Mouse (Mus musculus) MEL (cell line): ENCODE measurements around the gene Rasl11b. TPM values are rescaled to one million over a fixed set of nuclear protein-coding genes. Genes with fewer than 3 reads are reported as not detected.

ENCODE experiments used
- DNase-seq: peaks from one replicate; pipeline ENCODE4 v3.0.0; 2011; ENCODE audit warnings: low read depth, low spot score
- H3K27ac ChIP-seq: 2 replicates; pipeline ENCODE4 v1.5.1; 2012; ENCODE audit warnings: low read depth, mild to moderate bottlenecking, control low read depth, low read length, moderate library complexity; ENCODE audit not compliant: control insufficient read depth
- H3K27me3 ChIP-seq, 2 experiments: fragments of 150-350 bp in 1 of 2; sonication (generic) in 1 of 2; 2 replicates each; pipeline ENCODE4 v1.6.1; 2012; ENCODE audit warnings: low read length in 2 of 2, mild to moderate bottlenecking in 2 of 2, improper control_type of control experiment in 1 of 2, moderate library complexity in 1 of 2; ENCODE audit not compliant: insufficient read depth in 2 of 2, control insufficient read depth in 1 of 2
- H3K36me3 ChIP-seq, 2 experiments: 2 replicates each; pipeline ENCODE4 v1.6.1; 2012 to 2014; ENCODE audit warnings: low read length in 2 of 2, improper control_type of control experiment in 1 of 2, inconsistent platforms in 1 of 2, mild to moderate bottlenecking in 1 of 2; ENCODE audit not compliant: insufficient read depth in 2 of 2, control insufficient read depth in 1 of 2
- H3K4me1 ChIP-seq, 2 experiments: fragments of 150-350 bp in 1 of 2; sonication (generic) in 1 of 2; 2 replicates each; pipeline ENCODE4 v1.6.1; 2012; ENCODE audit warnings: low read length in 2 of 2, improper control_type of control experiment in 1 of 2, mild to moderate bottlenecking in 1 of 2; ENCODE audit not compliant: insufficient read depth in 2 of 2, control insufficient read depth in 1 of 2
- H3K4me3 ChIP-seq, 2 experiments: fragments of 150-350 bp in 1 of 2; sonication (generic) in 1 of 2; 2 replicates each; pipeline ENCODE4 v1.5.1; 2012; ENCODE audit warnings: low read depth in 2 of 2, low read length in 2 of 2, mild to moderate bottlenecking in 2 of 2, moderate library complexity in 2 of 2, control low read depth in 1 of 2, improper control_type of control experiment in 1 of 2; ENCODE audit not compliant: control insufficient read depth in 1 of 2, insufficient read depth in 1 of 2
- H3K79me2 ChIP-seq: 2 replicates; pipeline ENCODE4 v1.6.1; 2012; ENCODE audit warnings: mild to moderate bottlenecking, low read length, moderate library complexity; ENCODE audit not compliant: control insufficient read depth, poor library complexity, insufficient read depth
- H3K9ac ChIP-seq: 2 replicates; pipeline ENCODE4 v1.6.1; 2012; ENCODE audit warnings: low read depth, mild to moderate bottlenecking, control low read depth, low read length, moderate library complexity; ENCODE audit not compliant: control insufficient read depth, poor library complexity, severe bottlenecking
- H3K9me3 ChIP-seq: fragments of 150-350 bp; sonication (generic); replicated peaks from 2 replicates; pipeline ENCODE4 v1.6.1; 2012; ENCODE audit warnings: mild to moderate bottlenecking, low read length, improper control_type of control experiment, moderate library complexity; ENCODE audit not compliant: insufficient read depth
- BHLHE40 ChIP-seq: IDR thresholded peaks from 2 replicates; pipeline ENCODE4 v1.6.1; 2012; ENCODE audit warnings: low read depth, mild to moderate bottlenecking, inconsistent platforms, low read length, improper control_type of control experiment, borderline replicate concordance
- ELF1 ChIP-seq: IDR thresholded peaks from 2 replicates; pipeline ENCODE4 v1.6.1; 2014; ENCODE audit warnings: low read depth, mild to moderate bottlenecking, inconsistent platforms, low read length, improper control_type of control experiment, moderate library complexity
- EP300 ChIP-seq, 2 experiments: IDR thresholded peaks; 2 replicates each; pipeline ENCODE4 v1.6.1; 2011; ENCODE audit warnings: improper control_type of control experiment in 2 of 2, low read length in 2 of 2, low read depth in 1 of 2, mild to moderate bottlenecking in 1 of 2
- GATA1 ChIP-seq: IDR thresholded peaks from 2 replicates; pipeline ENCODE4 v1.6.1; 2011; ENCODE audit warnings: low read depth, low read length, improper control_type of control experiment
- MAFK ChIP-seq: IDR thresholded peaks from 2 replicates; pipeline ENCODE4 v1.6.1; 2011; ENCODE audit warnings: low read depth, mild to moderate bottlenecking, low read length, improper control_type of control experiment, borderline replicate concordance
- MAZ ChIP-seq: IDR thresholded peaks from 2 replicates; pipeline ENCODE4 v1.6.1; 2012; ENCODE audit warnings: low read depth, mild to moderate bottlenecking, inconsistent platforms, low read length, improper control_type of control experiment
- MYC ChIP-seq: IDR thresholded peaks from 2 replicates; pipeline ENCODE4 v1.6.1; 2011; ENCODE audit warnings: low read depth, mild to moderate bottlenecking, low read length, improper control_type of control experiment, moderate library complexity
- NELFE ChIP-seq: IDR thresholded peaks from 2 replicates; pipeline ENCODE4 v1.6.1; 2011; ENCODE audit warnings: low read depth, low read length, improper control_type of control experiment
- NRF1 ChIP-seq: IDR thresholded peaks from 2 replicates; pipeline ENCODE4 v1.6.1; 2014; ENCODE audit warnings: low read depth, mild to moderate bottlenecking, inconsistent platforms, low read length, improper control_type of control experiment, moderate library complexity; ENCODE audit not compliant: poor library complexity, insufficient read depth, severe bottlenecking
- POLR2AphosphoS5 ChIP-seq: IDR thresholded peaks from 2 replicates; pipeline ENCODE4 v1.6.1; 2012; ENCODE audit warnings: low read depth, borderline replicate concordance, mild to moderate bottlenecking, inconsistent platforms, low read length, moderate library complexity, mixed read lengths
- RAD21 ChIP-seq: IDR thresholded peaks from 2 replicates; pipeline ENCODE4 v1.6.1; 2011; ENCODE audit warnings: mild to moderate bottlenecking, low read depth, low read length, improper control_type of control experiment
- TAL1 ChIP-seq: IDR thresholded peaks from 2 replicates; pipeline ENCODE4 v1.6.1; 2012; ENCODE audit warnings: mild to moderate bottlenecking, inconsistent platforms, low read length, moderate library complexity, mixed read lengths
- TBP ChIP-seq: IDR thresholded peaks from 2 replicates; pipeline ENCODE4 v1.8.0; 2011; ENCODE audit warnings: low read depth, low read length, improper control_type of control experiment
- TCF12 ChIP-seq: IDR thresholded peaks from 2 replicates; pipeline ENCODE4 v1.6.1; 2014; ENCODE audit warnings: low read depth, mild to moderate bottlenecking, inconsistent platforms, low read length, improper control_type of control experiment, moderate library complexity
- ZC3H11A ChIP-seq: IDR thresholded peaks from 2 replicates; pipeline ENCODE4 v1.6.1; 2012; ENCODE audit warnings: low read depth, mild to moderate bottlenecking, inconsistent platforms, low read length, improper control_type of control experiment
- ZKSCAN1 ChIP-seq: IDR thresholded peaks from 2 replicates; pipeline ENCODE4 v1.6.1; 2012; ENCODE audit warnings: low read depth, mild to moderate bottlenecking, inconsistent platforms, low read length, improper control_type of control experiment, moderate library complexity
- ZMIZ1 ChIP-seq: IDR thresholded peaks from 2 replicates; pipeline ENCODE4 v1.6.1; 2012; ENCODE audit warnings: low read depth, mild to moderate bottlenecking, inconsistent platforms, low read length, improper control_type of control experiment, moderate library complexity
- ZNF384 ChIP-seq: IDR thresholded peaks from 2 replicates; pipeline ENCODE4 v1.6.1; 2012; ENCODE audit warnings: low read depth, mild to moderate bottlenecking, inconsistent platforms, low read length, improper control_type of control experiment
- polyA plus RNA-seq, 2 experiments: library from polyadenylated mRNA; stranded (reverse) in 1 of 2; unstranded in 1 of 2; fragments of >175 nt in 1 of 2; fragments of >200 nt in 1 of 2; gene quantifications; 2 replicates each; pipeline versions ENCODE4 v1.2.1 to v1.2.4; 2012; ENCODE audit warnings: low replicate concordance in 2 of 2, low read depth in 1 of 2; ENCODE audit not compliant: insufficient read length in 2 of 2, insufficient read depth in 1 of 2, missing spikeins in 1 of 2
- total RNA-seq: library from RNA; depleted of rRNA; stranded (reverse); fragments of 300-350 nt; gene quantifications from 2 replicates; pipeline ENCODE4 v1.2.3, GENCODE M21; 2012

The Rasl11b gene
- total and polyA plus RNA-seq, 3 experiments, result 0.15 to 0.54 TPM; not detected in 1

- TF ChIP-seq ZKSCAN1, result no peak
- TF ChIP-seq, all 39 proteins: peak for 0
Observed at GRCm38 (mm10) chr5:74163141-74163540, 31.9 kb upstream of the Rasl11b start (continued).

- no peak for TF ChIP-seq EP300 (IDR thresholded peaks at IDR 0.05; ENCODE audit: low read depth in 1 of 2, low read length in 2 of 2)
- TF ChIP-seq ZC3H11A, result no peak
- no peak for TF ChIP-seq POLR2AphosphoS5
- TF ChIP-seq ELF1, result no peak
- TF ChIP-seq TBP, result no peak
- no peak for TF ChIP-seq ZMIZ1
- TF ChIP-seq BHLHE40, result no peak
- TF ChIP-seq MYC, result no peak
- no peak for TF ChIP-seq MAFK
- TF ChIP-seq TAL1, result no peak
- Histone ChIP-seq H3K9me3 (no peaks in the 10 kb centered on the region), H3K4me3 (no peak overlapping the region), H3K36me3 (no peaks in the 10 kb centered on the region), H3K4me1 (no peaks in the 10 kb centered on the region), H3K9ac (no peak overlapping the region), H3K79me2 (no peaks in the 10 kb centered on the region), H3K27ac (no peak overlapping the region), H3K27me3 (peaks cover 0 to 6% of the 10 kb centered on the region in 2 experiments; a peak in 3 of 4 replicates)
- no peak for DNase-seq
Observed at GRCm38 (mm10) chr5:74164547-74164946, 30.5 kb upstream of the Rasl11b start.

GRCm38 (mm10) chr5:74166642-74167041, 28.4 kb upstream of the Rasl11b start:
- H3K9me3 ChIP-seq, result no peaks in the 10 kb centered on the region
- TF ChIP-seq TCF12 (no peak), RAD21 (no peak), MAZ (no peak), EP300 (IDR thresholded peaks at IDR 0.05; ENCODE audit: low read depth in 1 of 2, low read length in 2 of 2) (no peak), GATA1 (no peak), TAL1 (no peak), ZNF384 (no peak), NRF1 (no peak), NELFE (no peak)
- TF ChIP-seq, all 39 proteins: peak for 0
- H3K9ac ChIP-seq, result no peak overlapping the region
- DNase-seq, result no peak
- no peak overlapping the region for H3K27ac ChIP-seq
- peaks cover 0 to 7% of the 10 kb centered on the region in 2 experiments; a peak in 3 of 4 replicates for H3K27me3 ChIP-seq
- no peaks in the 10 kb centered on the region for H3K36me3 ChIP-seq
- no peaks in the 10 kb centered on the region for H3K79me2 ChIP-seq
- no peak overlapping the region for H3K4me3 ChIP-seq
- no peaks in the 10 kb centered on the region for H3K4me1 ChIP-seq
